Mouse (Mus musculus) liver, embryonic 14.5 days (tissue): ENCODE data around the gene Mob2.

ENCODE experiments used
- CTCF ChIP-seq: IDR thresholded peaks from 2 replicates; pipeline ENCODE4 v1.5.1; 2016; ENCODE audit warnings: antibody characterized with exemption, low read depth, control low read depth
- EP300 ChIP-seq: IDR thresholded peaks from 2 replicates; pipeline ENCODE4 v1.6.1; 2016; ENCODE audit warnings: antibody characterized with exemption, low read depth

DNA sequence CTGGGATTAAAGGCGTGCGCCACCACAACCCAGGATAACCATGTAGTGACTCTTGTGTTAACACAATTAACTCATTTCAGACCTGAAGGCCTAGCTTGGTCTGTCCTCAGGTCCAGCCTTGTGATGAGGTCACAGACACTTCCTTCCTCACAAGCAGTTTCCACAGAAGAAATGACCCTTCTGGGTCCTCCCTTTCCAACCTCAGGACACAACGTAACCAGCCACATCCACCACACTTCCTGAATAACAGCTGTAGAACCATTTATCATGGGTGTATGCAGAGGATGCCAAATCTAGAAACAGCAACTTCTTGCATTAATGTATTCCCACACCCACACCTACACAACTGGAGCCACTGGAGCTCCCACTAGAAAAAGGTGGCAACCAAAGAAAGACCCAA lies 20.1 kb downstream of the Mob2 start:
- TF ChIP-seq CTCF (no peak), EP300 (no peak)
